Mouse (Mus musculus) gastrocnemius, adult 8-10 months (tissue): Measurements from ENCODE around the gene Tmem53. TPM values are rescaled to one million over a fixed set of nuclear protein-coding genes. Genes with fewer than 3 reads are reported as not detected.
A peak's percentile ranks its signal among the peaks of the same experiment; 100 is the strongest.

Experiments
- DNase-seq, 2 experiments: peaks; one replicate each; pipeline ENCODE4 v3.0.0; 2022; ENCODE audit warnings: low spot score in 2 of 2
- total RNA-seq, 4 experiments: library from RNA; stranded (reverse); gene quantifications; 2 replicates each; pipeline ENCODE4 v1.2.4; 2022

The Tmem53 gene
- total RNA-seq, 4 experiments from 2014 or later, result 3.1 to 5.9 (median 4.6) TPM

DNA sequence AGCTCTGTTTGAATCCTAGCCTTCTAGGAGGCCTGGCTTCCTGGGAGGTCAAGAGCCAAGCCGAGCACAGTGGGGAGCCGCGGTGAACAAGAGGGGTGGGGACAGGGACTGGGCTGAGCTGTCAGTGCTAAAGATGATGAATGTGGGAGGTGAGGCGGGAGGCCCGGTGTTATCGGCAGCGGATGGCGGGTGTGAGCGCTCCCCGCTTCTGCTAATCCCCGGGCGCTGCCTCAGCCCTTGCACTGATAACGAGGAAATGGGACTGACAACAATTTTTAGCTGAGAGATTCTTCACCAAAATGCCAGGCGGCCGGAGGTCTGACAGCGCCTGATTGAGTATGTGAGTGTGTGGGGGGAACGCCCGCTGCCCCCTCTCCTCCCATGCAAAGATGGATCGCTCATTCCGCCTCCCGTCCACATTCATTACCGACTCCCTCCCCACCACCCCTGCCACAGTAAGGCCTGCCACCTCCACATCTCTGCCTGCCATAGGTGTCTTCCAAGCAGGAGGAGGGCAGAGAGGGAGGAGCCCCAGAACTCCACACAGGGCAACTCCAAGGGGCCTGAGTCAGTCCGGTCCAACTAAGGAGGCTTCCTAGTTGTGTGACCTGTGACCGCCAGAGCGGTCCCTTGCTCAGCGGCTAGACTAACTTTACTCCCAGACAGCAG lies 60.8 kb downstream of the Tmem53 start:
- no peak for DNase-seq

DNA sequence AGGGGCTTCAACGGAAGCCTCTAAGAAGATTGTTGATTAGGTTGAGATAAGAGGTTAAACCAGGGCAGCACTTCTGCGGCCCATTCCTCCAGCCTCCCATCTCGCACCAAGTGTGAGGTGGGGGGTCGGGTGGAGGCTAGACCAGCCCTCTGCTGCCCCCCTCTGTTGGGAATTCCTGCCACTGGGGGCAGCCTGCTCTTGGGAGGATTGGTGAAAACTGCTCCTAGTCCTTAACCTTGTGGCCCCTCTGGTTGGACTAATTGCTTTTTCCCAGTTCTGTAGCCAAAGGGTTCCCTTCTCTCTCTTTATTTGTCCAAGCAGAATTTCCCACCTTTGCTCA lies 61.3 kb downstream of the Tmem53 start:
- no peak for DNase-seq

DNA sequence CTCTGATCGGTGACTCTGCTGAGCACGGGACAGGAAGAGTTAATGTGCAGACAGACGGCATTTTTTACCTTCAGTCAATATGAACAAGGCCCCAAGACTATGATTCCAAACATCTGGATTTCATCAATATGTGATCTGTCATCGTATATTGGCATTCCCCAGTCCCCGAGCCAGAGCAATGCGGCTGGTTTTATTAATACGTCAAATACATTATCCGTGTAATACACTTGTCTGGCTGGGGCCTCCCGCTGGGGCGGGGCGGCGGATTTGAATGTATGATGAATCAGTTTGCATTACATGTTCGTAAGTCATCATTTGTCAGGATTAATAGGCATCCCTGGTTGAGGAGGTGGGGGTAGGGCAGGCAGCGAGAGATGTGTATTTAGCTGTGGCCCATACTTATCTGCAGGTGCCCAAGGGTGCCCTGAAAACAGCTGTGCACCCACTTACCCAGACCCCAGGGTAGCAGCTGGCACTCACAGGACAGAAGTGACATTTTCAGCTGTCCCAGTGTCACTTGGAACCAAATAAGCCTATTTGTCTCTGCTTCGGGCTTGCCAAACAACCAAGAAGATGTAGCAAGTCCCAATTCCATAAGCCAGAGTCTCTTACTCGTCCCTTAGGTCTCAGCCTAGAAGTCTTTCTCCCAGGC lies 63.2 kb downstream of the Tmem53 start:
- no peak for DNase-seq

DNA sequence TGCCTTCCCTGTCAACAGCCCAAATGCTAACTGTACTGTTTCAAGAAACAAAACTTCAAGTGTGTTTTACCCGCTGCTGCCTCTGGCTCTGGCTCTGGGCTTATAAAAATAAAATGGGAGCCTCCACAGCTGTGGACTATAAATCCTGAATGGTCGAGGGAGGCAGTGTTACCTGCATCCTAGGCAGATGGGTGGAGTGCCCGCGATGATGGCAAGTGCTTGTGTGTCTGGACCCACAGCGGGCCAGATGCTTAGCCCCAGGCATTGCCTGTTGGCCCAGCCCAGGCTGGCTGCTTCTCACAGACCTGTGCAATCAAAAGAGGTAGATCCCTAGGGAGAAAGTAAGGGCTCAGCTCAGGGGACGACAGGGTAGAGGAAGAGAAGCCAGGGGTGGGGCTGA lies 65.0 kb downstream of the Tmem53 start:
- DNase-seq, result no peak

DNA sequence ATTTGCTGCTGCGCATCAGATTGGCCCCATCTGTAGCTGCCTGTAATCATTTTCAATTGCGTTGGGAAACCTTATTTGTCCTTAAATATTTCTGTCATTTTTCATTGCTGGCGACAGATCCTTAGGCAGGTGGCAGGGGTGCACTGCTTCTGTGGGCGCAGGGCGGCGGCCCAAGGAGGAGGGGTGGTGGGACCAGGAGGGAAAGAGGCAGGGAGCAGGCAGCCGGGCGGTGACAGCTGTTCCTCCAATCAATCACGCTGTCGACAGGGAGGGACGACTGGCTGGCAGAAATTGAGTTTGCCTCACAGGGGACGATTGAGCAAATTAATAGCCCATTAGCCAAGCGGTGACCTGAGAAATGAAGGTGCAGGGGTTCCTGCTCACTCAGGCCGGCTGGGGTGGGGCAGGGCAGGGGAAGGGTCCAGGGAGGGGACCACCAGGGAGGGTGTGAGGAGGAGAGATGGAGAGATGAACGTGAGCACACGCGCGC lies 66.0 kb downstream of the Tmem53 start:
- peak; percentile 15 to 17 for DNase-seq

Other genes with a start within 250 kb of the Tmem53 start
- gene Eif2b3, start 232.5 kb upstream of the Tmem53 start, total RNA-seq, result 10 to 100 TPM; 18.3 to 24.1 (median 22.3) TPM
- gene Ptch2, start 155.9 kb upstream of the Tmem53 start, total RNA-seq, result under 1 TPM; 0.22 to 0.76 (median 0.69) TPM
- 1 to 10 TPM; 1.6 to 3.2 (median 1.8) TPM for gene Btbd19, start 126.2 kb upstream of the Tmem53 start, total RNA-seq
- gene Tctex1d4, start 125.2 kb upstream of the Tmem53 start, total RNA-seq, result not detected
- under 1 TPM; 0.29 to 0.89 (median 0.46) TPM for gene Plk3, start 118.0 kb upstream of the Tmem53 start, total RNA-seq
- gene Rps8, start 95.7 kb upstream of the Tmem53 start, total RNA-seq, result 100 to 1,000 TPM; 486 to 610 (median 547) TPM
- gene Kif2c, start 69.3 kb upstream of the Tmem53 start, total RNA-seq, result not detected
- gene Armh1, start 174 bp downstream of the Tmem53 start, total RNA-seq, result not detected
- 10 to 100 TPM; 51.7 to 56.6 (median 52.0) TPM for gene Rnf220, start 245.1 kb downstream of the Tmem53 start, total RNA-seq